Mouse (Mus musculus) liver, adult (tissue): Measurements from ENCODE around the gene Spast.

ENCODE experiments used
- GATA4 ChIP-seq: IDR thresholded peaks from 2 replicates; pipeline ENCODE4 v1.6.1; 2014; ENCODE audit warnings: mild to moderate bottlenecking, low read length; ENCODE audit not compliant: insufficient replicate concordance

The Spast gene

GRCm38 (mm10) chr17:74316309-74316863 lies 22.4 kb upstream of the Spast start:
- no peak; the same call in 1 of the 2 replicates for TF ChIP-seq GATA4

- no peak for TF ChIP-seq GATA4
Observed at GRCm38 (mm10) chr17:74318721-74319120, 20.1 kb upstream of the Spast start.

DNA sequence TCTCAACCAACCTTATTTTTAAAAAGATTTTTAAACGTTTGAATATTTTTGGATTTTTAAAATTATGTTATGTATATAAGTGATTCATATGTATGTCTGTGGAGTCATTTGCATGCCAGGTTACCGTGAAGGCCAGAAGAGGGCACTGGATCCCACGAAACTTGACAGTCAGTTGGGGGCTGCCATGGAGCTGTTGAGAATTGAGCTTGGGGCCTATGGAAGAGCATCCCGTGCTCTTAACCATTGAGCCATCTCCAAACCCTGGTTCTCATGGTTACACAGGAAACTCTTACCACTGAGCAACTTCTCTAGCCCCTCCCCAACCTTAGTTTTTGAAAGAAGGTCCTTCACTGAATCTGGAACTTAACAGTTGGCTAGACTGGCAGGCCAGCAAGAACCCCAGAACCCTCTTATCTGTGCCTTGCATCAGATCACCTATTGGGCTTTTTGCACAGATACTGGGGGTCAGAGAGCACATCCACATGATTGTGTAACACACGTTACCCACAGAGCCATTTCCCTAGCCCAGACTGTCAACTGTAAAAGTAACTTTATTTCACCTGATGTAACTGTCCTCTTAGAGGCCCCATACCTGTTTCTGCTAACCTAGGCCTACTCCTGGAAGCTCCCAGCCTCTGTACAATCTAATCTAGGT lies 16.3 kb upstream of the Spast start:
- peak; percentile 84; the same call in 1 of the 2 replicates for TF ChIP-seq GATA4

DNA sequence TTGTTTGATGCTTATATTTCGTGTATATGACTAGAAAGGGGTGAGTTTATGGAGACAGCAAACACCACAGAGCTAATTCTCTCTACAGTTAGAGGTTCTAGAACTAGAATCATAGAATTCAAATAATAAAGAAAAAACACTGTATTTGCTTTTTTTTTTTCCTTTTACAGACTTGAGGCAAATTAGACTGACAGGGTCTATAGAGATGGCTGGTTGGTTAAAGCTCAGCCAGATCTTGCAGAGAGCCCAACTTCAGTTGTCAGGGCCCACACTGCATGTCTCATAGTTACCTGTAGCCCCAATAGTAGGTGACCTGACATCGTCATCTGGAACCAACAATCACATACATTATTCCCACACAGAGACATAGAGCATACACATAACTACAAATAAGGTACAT lies 14.9 kb upstream of the Spast start, which contains the start of gene Dpy30:
TSS of gene Dpy30 (minus strand) at position 101 of the 400 bp plus-strand sequence.
- no peak for TF ChIP-seq GATA4

DNA sequence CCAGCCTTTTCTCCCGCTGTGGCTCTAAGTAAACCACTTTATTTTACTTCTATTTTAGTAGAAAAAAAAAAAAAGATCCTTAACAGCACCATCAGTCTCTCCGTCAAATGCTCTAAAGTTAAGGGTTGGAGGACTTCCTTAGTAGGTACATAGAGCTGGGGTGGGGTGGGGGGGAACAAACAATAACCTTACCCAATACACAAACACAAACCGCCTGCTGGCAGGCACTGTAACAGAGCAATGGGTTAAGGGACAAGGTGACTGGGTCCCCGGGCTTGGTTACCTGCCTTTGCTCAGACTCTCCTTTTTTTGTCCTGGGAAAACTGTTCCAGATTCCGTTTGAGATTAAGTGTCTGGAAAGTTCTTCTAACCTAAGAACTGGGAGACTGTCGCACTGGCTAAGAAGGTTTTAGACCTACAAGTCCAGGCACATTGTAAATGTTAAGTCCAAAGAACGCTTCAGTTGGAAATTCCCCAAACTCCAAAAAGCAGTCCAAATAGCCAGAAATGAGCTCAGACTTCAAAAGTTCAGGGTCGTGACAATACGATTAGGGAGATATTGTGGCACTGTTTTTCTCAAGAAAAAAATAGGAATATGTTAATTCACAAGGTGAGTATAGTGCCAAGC lies 7.6 kb upstream of the Spast start:
- no peak for TF ChIP-seq GATA4

- TF ChIP-seq GATA4 = peak; percentile 18; the same call in 1 of the 2 replicates
Observed at GRCm38 (mm10) chr17:74338225-74338931, 409 bp upstream of the Spast start.

DNA sequence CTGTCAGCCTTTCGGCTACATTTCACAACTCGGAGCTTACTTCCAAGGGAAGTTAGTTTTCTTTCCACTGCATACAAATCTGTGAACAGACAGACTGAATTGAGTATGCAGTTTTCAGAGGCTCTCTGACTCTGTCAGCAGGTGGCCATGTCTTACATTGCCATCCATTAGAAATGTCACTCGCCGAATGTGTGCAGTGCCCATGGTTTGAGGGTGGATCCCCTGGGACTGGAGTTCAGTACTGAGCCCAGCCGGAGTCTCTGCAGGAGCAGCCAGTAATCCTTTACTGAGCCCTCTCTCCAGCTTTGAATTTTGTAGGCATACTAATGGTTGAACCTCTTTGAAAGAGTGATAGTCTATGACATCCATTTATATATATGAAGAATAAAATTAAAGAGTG lies 2.4 kb downstream of the Spast start:
- no peak for TF ChIP-seq GATA4

DNA sequence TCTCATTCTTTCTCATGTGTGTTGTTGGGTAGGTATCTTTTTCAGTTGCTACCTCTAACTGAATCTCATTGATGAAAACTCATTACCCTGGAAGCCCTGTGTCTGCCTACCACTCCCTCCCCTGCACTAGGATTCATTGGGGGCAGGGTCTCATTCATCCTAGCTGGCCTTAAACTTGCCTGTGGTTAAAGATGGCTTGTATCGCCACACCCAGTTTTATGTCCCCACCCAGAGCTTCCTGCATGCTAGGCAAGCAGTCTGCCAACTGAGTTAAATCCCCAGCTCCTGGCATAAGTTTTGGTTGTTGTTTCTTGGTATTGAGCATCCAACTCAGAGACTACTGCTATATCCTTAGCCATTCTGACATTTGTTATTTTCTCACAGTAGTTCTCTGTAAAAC lies 24.8 kb downstream of the Spast start:
- no peak for TF ChIP-seq GATA4

DNA sequence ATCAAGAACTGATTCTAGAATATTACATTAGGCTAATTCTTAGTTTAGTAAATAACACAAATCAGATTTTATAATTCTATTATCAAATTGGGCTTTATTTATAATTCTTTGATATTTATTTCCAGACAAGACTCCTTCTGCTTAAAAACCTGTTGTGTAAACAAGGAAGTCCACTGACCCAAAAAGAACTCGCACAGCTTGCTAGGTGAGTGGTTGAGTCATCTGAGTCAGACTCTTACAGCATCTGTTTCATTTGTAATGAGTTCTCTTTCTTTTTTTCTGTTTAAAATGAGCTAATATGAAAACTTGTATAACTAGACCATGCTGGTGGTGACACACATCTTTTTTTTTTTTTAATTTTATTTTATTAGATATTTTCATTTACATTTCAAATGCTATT lies 38.1 kb downstream of the Spast start:
- TF ChIP-seq GATA4 = no peak

DNA sequence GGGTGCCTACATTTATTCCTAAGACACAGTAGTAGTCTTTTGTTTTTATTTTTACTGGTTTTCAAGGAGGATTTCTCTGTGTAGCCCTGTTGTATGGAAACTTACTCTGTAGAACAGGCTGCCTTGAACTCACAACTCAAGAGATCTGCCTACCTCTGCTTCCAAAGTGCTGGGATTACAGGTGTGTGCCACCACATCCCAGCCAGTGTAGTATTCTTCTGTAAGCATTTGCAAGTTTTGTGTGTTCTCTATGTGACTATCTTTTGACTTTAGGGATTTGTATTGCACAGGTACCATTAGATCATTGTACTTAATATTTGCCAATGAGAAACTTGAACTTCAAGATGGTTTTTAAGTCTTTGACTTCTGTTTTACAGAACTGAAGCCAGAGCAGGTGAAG lies 47.9 kb downstream of the Spast start:
- TF ChIP-seq GATA4 = no peak

GRCm38 (mm10) chr17:74389847-74390246 lies 51.1 kb downstream of the Spast start:
- no peak for TF ChIP-seq GATA4

DNA sequence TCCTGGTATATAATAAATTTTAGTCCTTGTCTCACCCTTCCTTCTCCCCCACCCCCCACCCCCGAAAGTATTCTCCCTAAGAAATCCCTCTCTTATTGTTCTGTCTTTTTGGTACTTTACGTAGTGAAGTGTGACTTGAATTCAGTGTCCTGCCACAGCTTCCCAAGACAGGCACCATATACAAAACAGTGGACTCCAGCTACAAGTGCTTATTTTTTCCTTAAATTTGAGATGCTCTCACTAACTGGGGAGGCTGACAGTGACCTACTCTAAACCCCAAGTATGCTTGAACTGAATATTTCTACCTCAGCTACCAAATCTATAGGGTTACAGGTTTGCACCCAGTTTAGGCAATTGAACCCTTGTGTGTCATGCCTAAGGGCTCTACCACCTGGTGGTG lies 55.6 kb downstream of the Spast start:
- TF ChIP-seq GATA4 = no peak

GRCm38 (mm10) chr17:74394855-74395254 lies 56.1 kb downstream of the Spast start:
- no peak for TF ChIP-seq GATA4

DNA sequence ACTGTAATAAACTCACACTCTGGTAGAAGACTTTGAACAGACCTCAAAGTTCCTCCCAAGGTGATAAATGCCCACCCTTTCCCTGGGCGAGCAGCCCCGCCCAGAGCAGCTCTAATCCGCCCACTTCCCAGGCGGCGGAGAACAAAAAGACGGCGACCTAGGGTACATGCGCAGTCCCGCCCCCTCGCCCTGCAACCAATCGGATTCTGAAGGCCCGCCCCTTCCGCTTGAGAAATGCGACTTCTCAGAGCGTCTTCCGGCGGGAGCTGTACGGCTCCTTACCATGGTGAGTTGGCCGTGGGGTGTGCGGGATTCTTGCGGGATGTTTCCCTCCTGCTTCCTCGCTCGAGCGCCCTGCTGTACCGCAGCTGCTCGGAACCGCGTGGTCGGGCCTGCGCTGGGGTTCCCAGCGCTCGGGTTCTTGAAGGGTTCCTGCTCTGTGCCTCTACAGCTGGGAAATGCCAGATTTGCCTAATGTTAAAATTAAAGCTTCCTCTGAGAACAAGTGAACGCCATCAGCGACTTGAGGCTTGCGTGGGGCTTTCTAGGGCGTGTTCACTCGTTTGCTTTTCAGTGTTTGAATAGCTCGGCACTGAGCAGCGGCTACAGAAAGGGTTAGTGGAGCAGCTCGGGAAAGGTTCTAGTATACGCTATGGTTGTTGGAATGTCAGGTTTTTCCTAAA lies 56.7 kb downstream of the Spast start, which contains the start of gene Slc30a6:
TSS of gene Slc30a6 (plus strand) at position 226 of the 683 bp plus-strand sequence.
- TF ChIP-seq GATA4 = no peak

- TF ChIP-seq GATA4 = no peak
Observed at GRCm38 (mm10) chr17:74396766-74397165, 58.0 kb downstream of the Spast start.
